Mouse (Mus musculus) small intestine, adult 2 months (tissue): ENCODE measurements around the gene Dgkh. TPM values are rescaled to one million over a fixed set of nuclear protein-coding genes. Genes with fewer than 3 reads are reported as not detected.

Experiments
- H3K27ac ChIP-seq: fragments of 200-500 bp; 2 replicates; pipeline ENCODE4 v1.5.1; 2012; ENCODE audit warnings: low read depth, low read length, control low read depth, inconsistent platforms; ENCODE audit not compliant: insufficient read depth
- H3K27me3 ChIP-seq: fragments of 200-500 bp; 2 replicates; pipeline ENCODE4 v1.6.1; 2012; ENCODE audit warnings: mild to moderate bottlenecking, moderate library complexity, low read length, inconsistent platforms; ENCODE audit not compliant: control insufficient read depth, insufficient read depth
- H3K36me3 ChIP-seq: fragments of 200-500 bp; 2 replicates; pipeline ENCODE4 v1.6.1; 2012; ENCODE audit warnings: mild to moderate bottlenecking, low read length, control low read depth, inconsistent platforms; ENCODE audit not compliant: control insufficient read depth, insufficient read depth
- H3K4me1 ChIP-seq: fragments of 200-500 bp; 2 replicates; pipeline ENCODE4 v1.6.1; 2012; ENCODE audit warnings: low read length, inconsistent platforms, mixed read lengths; ENCODE audit not compliant: control insufficient read depth, insufficient read depth, insufficient read length
- H3K4me3 ChIP-seq: fragments of 200-500 bp; 2 replicates; pipeline ENCODE4 v1.5.1; 2012; ENCODE audit warnings: low read depth, mild to moderate bottlenecking, control low read depth, inconsistent platforms, low read length, moderate library complexity
- CTCF ChIP-seq: fragments of 200-500 bp; IDR thresholded peaks from 2 replicates; pipeline ENCODE4 v1.5.1; 2012; ENCODE audit warnings: low read depth, mild to moderate bottlenecking, control low read depth, inconsistent platforms, low read length, moderate library complexity, mixed read lengths; ENCODE audit not compliant: insufficient replicate concordance, insufficient read length; ENCODE audit errors: extremely low read depth
- POLR2A ChIP-seq: fragments of 200-500 bp; IDR thresholded peaks from 2 replicates; pipeline ENCODE4 v1.6.1; 2012; ENCODE audit warnings: low read depth, mild to moderate bottlenecking, control low read depth, inconsistent platforms, low read length, moderate library complexity
- WGBS: fragments of 180-500 bp; shearing (Covaris S2); methylation state at CpG from one replicate; pipeline ENCODE4 v1.1.7; 2018; 5-methylcytosine and 5-hydroxymethylcytosine counted together
- polyA plus RNA-seq: library from polyadenylated mRNA; depleted of rRNA; stranded (reverse); fragments of >200 nt; gene quantifications from 2 replicates; pipeline ENCODE4 v1.2.3, GENCODE M21; 2012

Dgkh gene
- polyA plus RNA-seq, 1 experiment: 0.60 TPM

DNA sequence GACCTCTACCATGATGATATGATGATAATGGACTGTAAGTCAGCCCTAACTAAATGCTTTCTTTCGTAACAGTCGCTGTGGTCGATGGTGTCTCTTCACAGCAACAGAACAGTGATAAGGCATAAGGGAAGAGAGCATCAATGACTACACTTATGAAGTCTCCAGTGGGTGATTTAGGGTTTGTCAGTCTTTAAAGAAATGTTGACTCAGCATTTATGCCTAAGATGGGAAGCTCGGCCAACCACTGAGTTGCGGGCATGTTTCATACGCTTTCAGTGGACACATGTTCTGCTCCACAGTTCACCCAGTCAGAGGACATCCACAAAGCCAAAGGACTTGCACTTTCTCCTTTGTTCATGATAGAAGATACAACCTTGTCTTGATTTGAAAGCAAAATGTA lies 73.9 kb downstream of the Dgkh start:
- 95% methylated on average over 6 of the region's 6 CpGs for WGBS
- Histone ChIP-seq H3K27me3 (no peaks in the 10 kb centered on the region), H3K27ac (no peak overlapping the region), H3K4me3 (no peak overlapping the region), H3K4me1 (no peaks in the 10 kb centered on the region), H3K36me3 (no peaks in the 10 kb centered on the region)
- no peak for TF ChIP-seq POLR2A
- no peak for TF ChIP-seq CTCF

DNA sequence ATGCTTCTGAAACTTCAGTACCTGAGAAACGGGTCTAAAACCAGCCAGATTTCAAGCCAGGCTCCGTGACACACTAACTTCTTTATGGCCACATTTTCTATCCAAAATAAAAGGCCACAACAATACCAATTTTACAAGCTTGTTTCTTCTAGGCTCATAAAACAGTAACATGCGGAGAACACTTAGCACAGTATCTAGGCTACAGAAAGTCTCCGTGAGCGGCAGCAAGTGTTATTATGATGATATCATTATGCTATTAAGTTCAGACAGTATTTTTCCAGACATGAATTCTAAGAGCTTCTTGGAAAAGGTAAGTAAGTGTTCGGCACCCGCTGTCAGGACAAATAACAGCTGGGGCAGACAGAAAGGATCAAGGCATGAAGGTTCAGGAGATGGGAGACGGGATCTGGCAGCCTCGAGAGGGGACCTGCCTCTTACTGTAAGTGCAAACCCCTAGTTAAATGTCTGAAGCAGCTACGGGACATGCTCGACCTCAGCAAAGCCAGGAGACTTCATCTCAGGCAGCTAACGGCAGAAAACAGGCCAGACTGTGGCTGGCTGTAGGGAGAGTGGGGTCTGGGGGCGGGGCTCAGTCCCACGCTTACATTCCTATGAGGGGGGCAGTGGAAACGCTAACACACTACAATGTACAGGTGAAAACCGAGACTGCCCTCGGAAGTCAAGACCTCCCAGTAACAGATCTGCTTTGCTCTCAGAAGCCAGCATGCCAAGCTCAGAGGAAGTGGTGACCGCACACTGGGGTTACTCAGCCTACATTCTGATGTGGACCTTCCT lies 75.5 kb downstream of the Dgkh start:
- WGBS: 87% methylated on average over 18 of the region's 18 CpGs
- H3K36me3 ChIP-seq: no peaks in the 10 kb centered on the region
- H3K4me1 ChIP-seq: no peaks in the 10 kb centered on the region
- no peak overlapping the region for H3K4me3 ChIP-seq
- no peak overlapping the region for H3K27ac ChIP-seq
- TF ChIP-seq POLR2A (no peak), CTCF (no peak)
- H3K27me3 ChIP-seq: no peaks in the 10 kb centered on the region

DNA sequence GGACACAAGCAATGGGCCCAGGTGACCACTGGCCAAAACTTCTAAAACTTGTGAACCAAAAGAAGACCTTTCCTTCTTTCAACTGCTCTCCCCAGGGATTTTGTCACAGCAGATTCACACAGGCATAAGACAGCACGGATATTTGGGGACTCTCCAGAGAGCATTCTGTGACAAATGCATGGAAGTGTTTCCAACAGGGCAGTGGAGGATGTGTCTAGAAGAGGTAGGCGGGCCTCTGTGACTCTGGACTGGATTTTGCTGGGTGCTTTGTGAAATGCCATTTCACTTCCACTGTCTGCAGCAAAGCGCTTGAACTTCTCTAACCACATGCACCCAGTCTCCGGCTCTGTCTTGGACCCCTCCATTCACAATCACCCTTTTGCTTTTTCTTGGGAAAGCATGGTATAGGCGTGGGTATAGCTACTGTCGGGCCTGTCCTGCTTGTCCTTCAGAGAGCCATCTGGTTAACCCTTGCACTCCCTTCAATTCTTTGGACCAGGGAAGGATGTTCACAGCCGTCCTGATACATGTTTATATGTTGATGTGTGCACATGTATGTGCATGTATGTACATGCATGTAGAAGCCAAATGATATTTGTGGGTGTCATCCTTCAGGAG lies 77.5 kb downstream of the Dgkh start:
- TF ChIP-seq CTCF (no peak), POLR2A (no peak)
- Histone ChIP-seq H3K27ac (no peak overlapping the region), H3K4me3 (no peak overlapping the region), H3K36me3 (no peaks in the 10 kb centered on the region), H3K4me1 (no peaks in the 10 kb centered on the region), H3K27me3 (no peaks in the 10 kb centered on the region)
- WGBS: 74% methylated on average over 7 of the region's 7 CpGs

DNA sequence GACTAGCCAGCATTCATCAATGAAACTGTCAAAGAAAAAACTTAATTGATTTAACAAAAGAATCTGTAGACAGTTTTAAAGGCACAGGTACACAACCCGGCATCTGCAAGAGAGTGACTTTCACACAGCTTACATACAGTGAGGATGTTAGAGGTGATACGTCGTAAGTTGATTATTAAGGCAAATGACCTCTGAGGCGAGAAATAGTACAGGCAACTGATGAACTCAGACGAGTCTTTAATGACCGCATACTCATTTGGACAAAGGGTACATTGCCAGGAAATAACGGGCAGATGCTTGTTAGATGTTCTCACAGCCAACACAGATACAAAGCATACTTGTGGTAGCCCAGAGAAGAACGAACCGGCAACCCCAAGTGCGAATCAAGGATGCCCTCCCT lies 78.4 kb downstream of the Dgkh start:
- H3K4me1 ChIP-seq: no peaks in the 10 kb centered on the region
- H3K27ac ChIP-seq: no peak overlapping the region
- no peaks in the 10 kb centered on the region for H3K36me3 ChIP-seq
- H3K4me3 ChIP-seq: no peak overlapping the region
- no peak for TF ChIP-seq POLR2A
- TF ChIP-seq CTCF: no peak
- WGBS: 87% methylated on average over 10 of the region's 10 CpGs
- H3K27me3 ChIP-seq: no peaks in the 10 kb centered on the region

DNA sequence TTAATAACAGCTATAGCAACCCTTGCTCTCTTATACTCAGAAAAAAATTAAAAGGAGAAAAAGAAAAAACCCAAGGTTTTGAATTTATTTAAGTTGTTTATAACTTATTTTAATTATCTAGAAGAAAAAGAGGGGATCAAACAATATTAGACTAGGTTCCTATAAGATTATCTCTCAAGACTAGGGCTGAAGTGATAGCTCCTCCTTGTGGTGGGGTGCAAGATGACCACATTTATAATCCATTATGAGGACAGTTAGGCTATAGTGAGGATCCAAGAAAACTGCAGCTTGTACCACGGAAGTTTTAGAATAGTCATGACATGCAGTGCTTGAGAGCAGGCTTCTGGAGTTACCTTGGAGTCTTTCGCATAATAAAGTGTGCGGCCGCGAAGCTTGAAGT lies 79.2 kb downstream of the Dgkh start:
- WGBS: 95% methylated on average over 5 of the region's 5 CpGs
- no peaks in the 10 kb centered on the region for H3K4me1 ChIP-seq
- H3K27me3 ChIP-seq: no peaks in the 10 kb centered on the region
- no peak overlapping the region for H3K4me3 ChIP-seq
- no peak overlapping the region for H3K27ac ChIP-seq
- TF ChIP-seq POLR2A (no peak), CTCF (no peak)
- no peaks in the 10 kb centered on the region for H3K36me3 ChIP-seq

DNA sequence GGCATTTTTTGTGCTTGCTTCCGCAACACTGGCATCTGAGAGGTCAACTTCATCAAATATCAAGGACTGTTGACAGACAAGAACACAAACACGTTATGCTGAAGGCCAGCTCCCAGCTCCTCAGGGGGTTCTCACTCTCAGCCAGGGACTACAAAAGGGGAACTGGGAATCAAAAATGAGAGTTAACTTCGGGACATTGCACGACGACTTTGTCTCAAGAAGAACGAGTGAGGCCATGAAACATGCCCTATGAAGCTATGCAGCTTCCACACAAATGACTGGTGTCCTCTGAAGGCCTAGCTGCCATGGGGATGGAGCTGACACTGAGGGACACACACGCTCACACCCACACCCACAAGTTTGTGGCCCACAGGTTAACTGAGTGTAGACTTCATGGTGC lies 80.9 kb downstream of the Dgkh start:
- Histone ChIP-seq H3K36me3 (no peaks in the 10 kb centered on the region), H3K4me1 (no peaks in the 10 kb centered on the region), H3K4me3 (no peak overlapping the region), H3K27me3 (no peaks in the 10 kb centered on the region), H3K27ac (no peak overlapping the region)
- 80% methylated on average over 7 of the region's 7 CpGs for WGBS
- TF ChIP-seq CTCF (no peak), POLR2A (no peak)

DNA sequence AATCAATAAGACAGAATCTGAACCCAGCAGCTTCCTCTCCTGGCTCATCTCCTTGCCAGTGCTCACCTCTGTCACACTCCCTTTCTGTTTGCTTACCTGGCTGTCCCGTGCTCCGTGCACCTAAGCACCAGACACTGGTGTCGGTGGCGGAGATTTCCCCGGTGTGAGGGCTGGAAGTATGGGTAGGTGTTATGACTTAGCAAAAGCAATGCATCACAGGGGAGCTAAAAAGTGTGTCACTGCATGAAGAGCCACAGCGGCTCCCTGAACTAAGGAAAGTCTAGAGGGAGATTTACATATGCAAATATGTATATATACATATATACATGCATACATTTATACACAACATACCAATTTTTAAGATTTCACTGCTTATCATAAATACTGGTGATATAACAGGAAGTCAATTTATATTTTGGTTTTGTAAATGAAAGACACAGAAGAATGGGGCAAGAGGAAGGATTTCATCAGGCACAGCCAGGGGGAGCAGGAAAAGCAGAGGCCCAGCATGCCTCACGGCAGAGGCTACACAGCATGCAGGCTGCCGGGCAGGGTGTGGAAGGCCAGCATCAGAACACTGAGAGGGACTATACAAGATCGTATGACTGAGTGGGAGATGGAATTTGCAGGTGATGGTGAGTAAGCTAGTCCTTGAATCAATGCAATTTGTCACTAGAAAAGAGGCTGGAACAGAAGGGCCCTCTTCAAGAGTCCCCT lies 82.0 kb downstream of the Dgkh start:
- H3K4me1 ChIP-seq: no peaks in the 10 kb centered on the region
- H3K27me3 ChIP-seq: no peaks in the 10 kb centered on the region
- no peaks in the 10 kb centered on the region for H3K36me3 ChIP-seq
- WGBS: 43% methylated on average over 9 of the region's 9 CpGs
- TF ChIP-seq CTCF (no peak), POLR2A (no peak)
- no peak overlapping the region for H3K27ac ChIP-seq
- H3K4me3 ChIP-seq: no peak overlapping the region
